Mouse (Mus musculus) erythroblast, embryonic 14.5 days (primary cell): ENCODE results near the gene Tmem30b. TPM values are rescaled to one million over a fixed set of nuclear protein-coding genes. Genes with fewer than 3 reads are reported as not detected.

Source experiments
- H3K27me3 ChIP-seq: 2 replicates; pipeline ENCODE4 v1.6.1; 2012; ENCODE audit warnings: inconsistent platforms; ENCODE audit not compliant: control insufficient read depth
- H3K36me3 ChIP-seq: 2 replicates; pipeline ENCODE4 v1.6.1; 2012; ENCODE audit warnings: mild to moderate bottlenecking, inconsistent platforms; ENCODE audit not compliant: control insufficient read depth
- H3K4me1 ChIP-seq: 2 replicates; pipeline ENCODE4 v1.6.1; 2012; ENCODE audit warnings: inconsistent platforms; ENCODE audit not compliant: control insufficient read depth
- H3K4me3 ChIP-seq: replicated peaks from 2 replicates; pipeline ENCODE3; 2012; ENCODE audit warnings: moderate library complexity, mild to moderate bottlenecking, inconsistent platforms
- H3K9me3 ChIP-seq: 2 replicates; pipeline ENCODE4 v1.6.1; 2012; ENCODE audit warnings: low read length, inconsistent platforms, mixed read lengths; ENCODE audit not compliant: control insufficient read depth
- GATA1 ChIP-seq: IDR thresholded peaks from 2 replicates; pipeline ENCODE4 v1.6.1; 2012; ENCODE audit warnings: low read length, inconsistent platforms, mixed read lengths
- TAL1 ChIP-seq: IDR thresholded peaks from 3 replicates; pipeline ENCODE4 v1.6.1; 2012; ENCODE audit warnings: low read length, inconsistent platforms, mixed read lengths
- polyA plus RNA-seq: library from polyadenylated mRNA; stranded (reverse); fragments of >175 nt; gene quantifications from 2 replicates; pipeline ENCODE4 v1.2.3, GENCODE M21; 2012

The Tmem30b gene
- polyA plus RNA-seq, 1 experiment: not detected

GRCm38 (mm10) chr12:73585241-73585801 lies 39.1 kb upstream of the Tmem30b start:
- Histone ChIP-seq H3K4me1 (no peaks in the 10 kb centered on the region), H3K9me3 (no peaks in the 10 kb centered on the region), H3K27me3 (peaks cover 36% of the 10 kb centered on the region), H3K4me3 (peak overlapping the region; percentile 36), H3K36me3 (no peaks in the 10 kb centered on the region)
- TF ChIP-seq TAL1 (no peak), GATA1 (no peak)

GRCm38 (mm10) chr12:73584610-73585240 lies 38.5 kb upstream of the Tmem30b start, which contains the start of gene Prkch:
TSS of gene Prkch (plus strand) at chr12:73584796.
- peak within 1 kb of the TSS; percentile 36 for H3K4me3 ChIP-seq
- no peaks in the 10 kb centered on the region for H3K9me3 ChIP-seq
- TF ChIP-seq GATA1 (no peak), TAL1 (no peak)

GRCm38 (mm10) chr12:73583813-73584609 lies 37.8 kb upstream of the Tmem30b start:
- TF ChIP-seq TAL1 (no peak), GATA1 (no peak)

More at GRCm38 (mm10) chr12:73584610-73585240, 38.5 kb upstream of the Tmem30b start, which contains the start of gene Prkch:
- no peaks in the 10 kb centered on the region for H3K4me1 ChIP-seq
- no peaks in the 10 kb centered on the region for H3K36me3 ChIP-seq
- peaks cover 36% of the 10 kb centered on the region for H3K27me3 ChIP-seq

GRCm38 (mm10) chr12:73583318-73583717 lies 37.1 kb upstream of the Tmem30b start:
- TF ChIP-seq GATA1 (no peak), TAL1 (no peak)
- Histone ChIP-seq H3K9me3 (no peaks in the 10 kb centered on the region), H3K27me3 (peaks cover 36% of the 10 kb centered on the region), H3K36me3 (no peaks in the 10 kb centered on the region), H3K4me1 (no peaks in the 10 kb centered on the region), H3K4me3 (no peak overlapping the region)

More at GRCm38 (mm10) chr12:73583813-73584609, 37.8 kb upstream of the Tmem30b start:
- Histone ChIP-seq H3K9me3 (no peaks in the 10 kb centered on the region), H3K4me1 (no peaks in the 10 kb centered on the region), H3K27me3 (peaks cover 36% of the 10 kb centered on the region), H3K4me3 (peak overlapping the region; percentile 36), H3K36me3 (no peaks in the 10 kb centered on the region)

- Histone ChIP-seq H3K9me3 (no peaks in the 10 kb centered on the region), H3K4me1 (no peaks in the 10 kb centered on the region), H3K4me3 (no peak overlapping the region), H3K36me3 (no peaks in the 10 kb centered on the region), H3K27me3 (peaks cover 27% of the 10 kb centered on the region)
- TF ChIP-seq TAL1: no peak
Observed at GRCm38 (mm10) chr12:73580811-73581210, 34.6 kb upstream of the Tmem30b start.

GRCm38 (mm10) chr12:73578141-73578540 lies 31.9 kb upstream of the Tmem30b start:
- no peaks in the 10 kb centered on the region for H3K4me1 ChIP-seq
- TF ChIP-seq GATA1: no peak
- TF ChIP-seq TAL1: no peak
- H3K4me3 ChIP-seq: no peak overlapping the region
- no peaks in the 10 kb centered on the region for H3K9me3 ChIP-seq
- peaks cover 3% of the 10 kb centered on the region for H3K27me3 ChIP-seq
- no peaks in the 10 kb centered on the region for H3K36me3 ChIP-seq

GRCm38 (mm10) chr12:73574632-73575031 lies 28.4 kb upstream of the Tmem30b start:
- TF ChIP-seq GATA1: no peak
- no peak for TF ChIP-seq TAL1
- Histone ChIP-seq H3K9me3 (no peaks in the 10 kb centered on the region), H3K36me3 (no peaks in the 10 kb centered on the region), H3K4me3 (no peak overlapping the region), H3K27me3 (peaks cover 3% of the 10 kb centered on the region; the same call in 1 of the 2 replicates), H3K4me1 (no peaks in the 10 kb centered on the region)

- Histone ChIP-seq H3K27me3 (no peaks in the 10 kb centered on the region; the same call in 1 of the 2 replicates), H3K36me3 (no peaks in the 10 kb centered on the region), H3K9me3 (no peaks in the 10 kb centered on the region; the same call in 1 of the 2 replicates), H3K4me3 (no peak overlapping the region), H3K4me1 (no peaks in the 10 kb centered on the region)
- TF ChIP-seq TAL1 (no peak), GATA1 (no peak)
Observed at GRCm38 (mm10) chr12:73565620-73565969, 19.4 kb upstream of the Tmem30b start.

GRCm38 (mm10) chr12:73564795-73565619 lies 18.8 kb upstream of the Tmem30b start:
- H3K27me3 ChIP-seq: no peaks in the 10 kb centered on the region; the same call in 1 of the 2 replicates
- H3K9me3 ChIP-seq: no peaks in the 10 kb centered on the region; the same call in 1 of the 2 replicates
- no peaks in the 10 kb centered on the region for H3K36me3 ChIP-seq
- no peaks in the 10 kb centered on the region for H3K4me1 ChIP-seq
- no peak overlapping the region for H3K4me3 ChIP-seq
- TF ChIP-seq TAL1: no peak
- no peak for TF ChIP-seq GATA1
